Mouse (Mus musculus) CH12.LX (cell line): ENCODE results near the gene Lcn9. TPM values are rescaled to one million over a fixed set of nuclear protein-coding genes. Genes with fewer than 3 reads are reported as not detected.
"Not testable (repeated sequence)": the region's sequence is repeated elsewhere in the genome, so short reads cannot be mapped to it uniquely, and the experiment has no call there.

Source experiments
- DNase-seq: peaks from one replicate; pipeline ENCODE4 v3.0.0-alpha.2; 2013; ENCODE audit errors: extremely low read depth
- H3K27ac ChIP-seq: 2 replicates; pipeline ENCODE4 v1.5.1; 2012; ENCODE audit warnings: low read depth, mild to moderate bottlenecking, control low read depth, moderate library complexity; ENCODE audit not compliant: insufficient read depth
- H3K27me3 ChIP-seq: replicated peaks from 2 replicates; pipeline ENCODE3; 2012; ENCODE audit warnings: inconsistent platforms
- H3K36me3 ChIP-seq, 2 experiments: replicated peaks in 1 of 2; 2 replicates each; pipeline versions ENCODE3 to v1.6.1; 2012; ENCODE audit warnings: inconsistent platforms in 1 of 2, low read length in 1 of 2, mild to moderate bottlenecking in 1 of 2, mixed read lengths in 1 of 2, moderate library complexity in 1 of 2; ENCODE audit not compliant: control insufficient read depth in 1 of 2, insufficient read depth in 1 of 2
- H3K4me1 ChIP-seq, 2 experiments: 2 replicates each; pipeline ENCODE4 v1.6.1; 2012; ENCODE audit warnings: inconsistent platforms in 1 of 2, moderate library complexity in 1 of 2; ENCODE audit not compliant: insufficient read depth in 2 of 2, control insufficient read depth in 1 of 2
- H3K4me2 ChIP-seq: 2 replicates; pipeline ENCODE4 v1.6.1; 2012; ENCODE audit warnings: low read depth, mild to moderate bottlenecking, control low read depth; ENCODE audit not compliant: poor library complexity, insufficient read depth, severe bottlenecking
- H3K4me3 ChIP-seq, 3 experiments: fragments of 150-350 bp in 1 of 3; sonication (generic) in 1 of 3; replicated peaks in 1 of 3; 2 replicates each; pipeline versions ENCODE3 to v1.5.1; 2011 to 2012; ENCODE audit warnings: low read depth in 2 of 3, low read length in 2 of 3, mild to moderate bottlenecking in 2 of 3, moderate library complexity in 2 of 3, control low read depth in 1 of 3, improper control_type of control experiment in 1 of 3, inconsistent platforms in 1 of 3, mixed read lengths in 1 of 3; ENCODE audit not compliant: poor library complexity in 1 of 3
- H3K79me2 ChIP-seq: replicated peaks from 2 replicates; pipeline ENCODE4 v1.6.1; 2012; ENCODE audit warnings: mild to moderate bottlenecking, moderate library complexity; ENCODE audit not compliant: control insufficient read depth, poor library complexity, insufficient read depth, severe bottlenecking; ENCODE audit errors: extremely low read depth
- H3K9ac ChIP-seq: 2 replicates; pipeline ENCODE4 v1.6.1; 2012; ENCODE audit warnings: low read depth, mild to moderate bottlenecking, control low read depth, moderate library complexity; ENCODE audit not compliant: insufficient read depth
- H3K9me3 ChIP-seq: replicated peaks from 2 replicates; pipeline ENCODE3; 2012; ENCODE audit warnings: low read length, inconsistent platforms, mixed read lengths
- CHD2 ChIP-seq: IDR thresholded peaks from 2 replicates; pipeline ENCODE4 v1.6.1; 2011; ENCODE audit warnings: low read length, improper control_type of control experiment
- CTCF ChIP-seq, 2 experiments: IDR thresholded peaks in 1 of 2; conservative IDR thresholded peaks in 1 of 2; 2 replicates each; pipeline ENCODE4 v1.5.1; 2011 to 2012; ENCODE audit warnings: low read depth in 2 of 2, low read length in 2 of 2, improper control_type of control experiment in 1 of 2, inconsistent platforms in 1 of 2, mild to moderate bottlenecking in 1 of 2, moderate library complexity in 1 of 2
- ELF1 ChIP-seq: IDR thresholded peaks from 2 replicates; pipeline ENCODE4 v1.6.1; 2014; ENCODE audit warnings: low read depth, mild to moderate bottlenecking, inconsistent platforms, low read length, improper control_type of control experiment
- ETS1 ChIP-seq: conservative IDR thresholded peaks from 2 replicates; pipeline ENCODE4 v1.6.1; 2012; ENCODE audit warnings: low read depth, mild to moderate bottlenecking, inconsistent platforms, low read length, improper control_type of control experiment, moderate library complexity
- GABPA ChIP-seq: IDR thresholded peaks from 2 replicates; pipeline ENCODE4 v1.6.1; 2012; ENCODE audit warnings: low read depth, low read length, improper control_type of control experiment, inconsistent platforms; ENCODE audit not compliant: insufficient replicate concordance
- IRF4 ChIP-seq: IDR thresholded peaks from 2 replicates; pipeline ENCODE4 v1.6.1; 2014; ENCODE audit warnings: low read depth, mild to moderate bottlenecking, inconsistent platforms, low read length, improper control_type of control experiment
- JUN ChIP-seq: IDR thresholded peaks from 2 replicates; pipeline ENCODE4 v1.6.1; 2011; ENCODE audit warnings: low read depth, mild to moderate bottlenecking, low read length, improper control_type of control experiment, moderate library complexity; ENCODE audit not compliant: insufficient read depth
- JUND ChIP-seq: conservative IDR thresholded peaks from 2 replicates; pipeline ENCODE4 v1.6.1; 2011; ENCODE audit warnings: low read depth, low read length, improper control_type of control experiment
- MAFK ChIP-seq: IDR thresholded peaks from 2 replicates; pipeline ENCODE4 v1.6.1; 2011; ENCODE audit warnings: low read length, improper control_type of control experiment; ENCODE audit not compliant: insufficient replicate concordance
- MEF2A ChIP-seq: IDR thresholded peaks from 2 replicates; pipeline ENCODE4 v1.6.1; 2014; ENCODE audit warnings: low read depth, mild to moderate bottlenecking, inconsistent platforms, low read length, improper control_type of control experiment, borderline replicate concordance
- MXI1 ChIP-seq: IDR thresholded peaks from 2 replicates; pipeline ENCODE4 v1.6.1; 2011; ENCODE audit warnings: mild to moderate bottlenecking, low read depth, low read length, improper control_type of control experiment
- POLR2A ChIP-seq: IDR thresholded peaks from 2 replicates; pipeline ENCODE4 v1.6.1; 2011; ENCODE audit warnings: low read depth, mild to moderate bottlenecking, improper control_type of control experiment, low read length
- POLR2AphosphoS2 ChIP-seq: IDR thresholded peaks from 2 replicates; pipeline ENCODE4 v1.6.1; 2011; ENCODE audit warnings: low read depth, low read length, improper control_type of control experiment
- RAD21 ChIP-seq: IDR thresholded peaks from 2 replicates; pipeline ENCODE4 v1.6.1; 2011; ENCODE audit warnings: low read depth, mild to moderate bottlenecking, low read length, improper control_type of control experiment, moderate library complexity
- SIN3A ChIP-seq: IDR thresholded peaks from 2 replicates; pipeline ENCODE4 v1.6.1; 2012; ENCODE audit warnings: low read length, improper control_type of control experiment, inconsistent platforms
- UBTF ChIP-seq: IDR thresholded peaks from 2 replicates; pipeline ENCODE4 v1.6.1; 2012; ENCODE audit warnings: low read depth, mild to moderate bottlenecking, inconsistent platforms, low read length, improper control_type of control experiment, moderate library complexity
- USF2 ChIP-seq: conservative IDR thresholded peaks from 2 replicates; pipeline ENCODE4 v1.6.1; 2011; ENCODE audit warnings: low read depth, low read length, improper control_type of control experiment
- ZMIZ1 ChIP-seq: IDR thresholded peaks from 2 replicates; pipeline ENCODE4 v1.6.1; 2012; ENCODE audit warnings: low read depth, mild to moderate bottlenecking, inconsistent platforms, low read length, improper control_type of control experiment
- dilution Hi-C: fragments of 300-500 bp; cut with MboI; formaldehyde crosslinking; loops from 2 replicates; pipeline ENCODE4 v1.14.3; 2020; ENCODE audit warnings: low sequenced_read_pairs; ENCODE audit not compliant: extremely low pct_unique_long_range_greater_than_20kb, extremely low pct_ligation_motif_present
- in situ Hi-C: fragments of 300-500 bp; cut with MboI; formaldehyde crosslinking; loops from 3 replicates; pipeline ENCODE4 v1.14.3; 2019; ENCODE audit warnings: low sequenced_read_pairs, low pct_ligation_motif_present, low pct_unique_long_range_greater_than_20kb, mixed read lengths
- polyA plus RNA-seq: library from polyadenylated mRNA; unstranded; fragments of >175 nt; gene quantifications from 2 replicates; pipeline ENCODE4 v1.2.1, GENCODE M21; 2012; ENCODE audit warnings: low read depth; ENCODE audit not compliant: insufficient read length
- total RNA-seq, 2 experiments: library from RNA; depleted of rRNA; stranded (reverse); fragments of 300-350 nt in 1 of 2; fragments of >200 nt in 1 of 2; gene quantifications; 2 replicates each; pipeline ENCODE4 v1.2.3; 2012 to 2014

Lcn9 gene
- total and polyA plus RNA-seq, 3 experiments = not detected

- Histone ChIP-seq H3K4me2 (no peak overlapping the region), H3K4me3 (no peak overlapping the region), H3K4me1 (no peaks in the 10 kb centered on the region; a peak in 1 of 4 replicates), H3K27me3 (peaks cover 23% of the 10 kb centered on the region), H3K9me3 (peaks cover 3% of the 10 kb centered on the region), H3K27ac (no peak overlapping the region), H3K36me3 (no peaks in the 10 kb centered on the region), H3K9ac (no peak overlapping the region), H3K79me2 (no peaks in the 10 kb centered on the region)
- dilution Hi-C loops = no loop called here
- DNase-seq = no peak
- in situ Hi-C loops = no loop called here
- TF ChIP-seq UBTF = no peak
- TF ChIP-seq IRF4 = no peak
- no peak for TF ChIP-seq RAD21
- no peak for TF ChIP-seq MEF2A
- TF ChIP-seq GABPA = no peak
- TF ChIP-seq POLR2AphosphoS2 = no peak
- TF ChIP-seq JUND = no peak
- no peak for TF ChIP-seq CTCF (conservative IDR thresholded peaks at IDR 0.05 in 1 of 2, IDR thresholded peaks at IDR 0.05 in 1 of 2; ENCODE audit: low read depth in 2 of 2, low read length in 2 of 2)
- TF ChIP-seq JUN = no peak
- no peak for TF ChIP-seq ETS1
- no peak for TF ChIP-seq ZMIZ1
- TF ChIP-seq MXI1 = no peak
- no peak for TF ChIP-seq CHD2
- no peak for TF ChIP-seq SIN3A
- TF ChIP-seq POLR2A = no peak
- no peak for TF ChIP-seq USF2
- no peak for TF ChIP-seq MAFK
- TF ChIP-seq, all 38 proteins: peak for 0
Observed at GRCm38 (mm10) chr2:25811711-25812110, 11.2 kb upstream of the Lcn9 start.

GRCm38 (mm10) chr2:25813364-25813763 lies 9.6 kb upstream of the Lcn9 start:
- H3K27me3 ChIP-seq = peaks cover 36% of the 10 kb centered on the region
- TF ChIP-seq ELF1 (no peak), CTCF (conservative IDR thresholded peaks at IDR 0.05 in 1 of 2, IDR thresholded peaks at IDR 0.05 in 1 of 2; ENCODE audit: low read depth in 2 of 2, low read length in 2 of 2) (peak; percentile 29 to 31; a peak in 2 of 4 replicates)
- H3K4me2 ChIP-seq = no peak overlapping the region
- no peak overlapping the region for H3K27ac ChIP-seq
- peak; percentile 3 for DNase-seq
- no peaks in the 10 kb centered on the region; a peak in 1 of 4 replicates for H3K4me1 ChIP-seq
- dilution Hi-C loops = no loop called here
- no peaks in the 10 kb centered on the region for H3K79me2 ChIP-seq
- peaks cover 3% of the 10 kb centered on the region for H3K9me3 ChIP-seq
- no peaks in the 10 kb centered on the region for H3K36me3 ChIP-seq
- H3K4me3 ChIP-seq = no peak overlapping the region
- in situ Hi-C loops = no loop called here
- H3K9ac ChIP-seq = no peak overlapping the region

- in situ Hi-C loops = loop anchor here (5.0 kb wide), 1 partner anchor 48 kb away; the partner anchor contains the start of gene Lcn3
- H3K79me2 ChIP-seq, H3K4me1 ChIP-seq, H3K4me2 ChIP-seq, H3K27ac ChIP-seq, H3K36me3 ChIP-seq, DNase-seq, H3K9me3 ChIP-seq, H3K9ac ChIP-seq, dilution Hi-C loops, H3K4me3 ChIP-seq: not testable (repeated sequence)
- H3K27me3 ChIP-seq = peaks cover 51% of the 10 kb centered on the region
Observed at GRCm38 (mm10) chr2:25815748-25816147, 7.2 kb upstream of the Lcn9 start, which contains the start of gene Glt6d1. TSS of gene Glt6d1 (minus strand) at chr2:25815848.
